Mouse (Mus musculus): ENCODE results near the gene Adamts16.

Adamts16 gene

GRCm38 (mm10) chr13:70841421-70841904 lies at the start of gene Adamts16:
Gene Adamts16, minus strand, starts transcription at chr13:70841811.
- DNase-seq (ENCODE audit: low spot score in 2 of 2), result peak; percentile 41 to 47

- no peak for DNase-seq (ENCODE audit: low spot score in 2 of 2)
Observed at GRCm38 (mm10) chr13:70887136-70887535, 45.5 kb upstream of the Adamts16 start.

- DNase-seq (ENCODE audit: low spot score in 2 of 2), result peak in 1 of 2 experiments; percentile 33
Observed at GRCm38 (mm10) chr13:70885006-70885405, 43.4 kb upstream of the Adamts16 start.

- DNase-seq (ENCODE audit: low spot score in 2 of 2), result peak; percentile 90 to 93
Observed at GRCm38 (mm10) chr13:70883891-70884890, 42.6 kb upstream of the Adamts16 start.

- peak in 1 of 2 experiments; percentile 9 for DNase-seq (ENCODE audit: low spot score in 2 of 2)
Observed at GRCm38 (mm10) chr13:70879971-70880370, 38.4 kb upstream of the Adamts16 start.

- no peak for DNase-seq (ENCODE audit: low spot score in 2 of 2)
Observed at GRCm38 (mm10) chr13:70877550-70877913, 35.9 kb upstream of the Adamts16 start.

DNA sequence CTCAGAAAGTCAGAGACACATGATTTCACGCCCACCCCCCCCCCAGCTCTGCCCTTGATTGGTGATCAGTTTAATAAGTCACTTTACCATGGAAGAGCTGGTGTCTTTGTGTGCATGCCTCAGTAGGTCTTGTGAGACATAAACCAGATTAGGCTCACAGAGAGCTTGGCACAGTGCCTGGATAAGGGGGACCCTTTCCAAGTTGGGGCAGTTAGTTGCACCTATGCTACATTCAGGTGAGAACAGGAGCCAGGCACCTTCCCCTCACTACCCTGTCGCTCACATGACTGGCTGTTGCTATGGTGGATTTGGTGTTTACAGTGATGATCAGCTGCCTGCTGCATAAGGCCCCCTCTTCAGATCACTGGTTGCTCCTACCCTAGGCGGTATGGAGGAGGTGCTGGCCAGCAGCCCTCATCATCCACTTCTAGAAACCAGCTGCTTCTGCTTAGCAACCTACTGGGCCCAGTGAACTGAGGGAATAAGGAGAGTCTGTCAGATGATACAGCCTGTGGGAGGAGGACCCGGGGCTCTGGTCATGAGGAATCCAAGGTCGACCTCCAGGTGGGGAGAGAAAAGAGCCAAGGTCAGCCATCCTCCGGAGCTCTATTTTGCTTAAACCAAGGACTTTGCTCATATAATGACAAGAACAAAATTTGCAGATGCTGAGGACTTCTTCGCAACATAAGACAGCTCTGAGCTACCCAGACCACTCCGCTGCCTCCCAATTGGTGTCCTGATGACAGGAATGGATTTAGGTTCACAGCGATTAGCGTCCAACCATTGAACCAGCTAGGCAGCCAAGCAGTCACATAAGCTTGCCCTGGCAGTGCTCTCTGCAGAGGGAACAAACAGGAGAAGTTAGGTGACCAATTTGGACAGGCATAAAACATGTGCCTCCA lies 35.3 kb upstream of the Adamts16 start:
- peak in 1 of 2 experiments; percentile 31 for DNase-seq (ENCODE audit: low spot score in 2 of 2)

GRCm38 (mm10) chr13:70875411-70875949 lies 33.9 kb upstream of the Adamts16 start:
- DNase-seq (ENCODE audit: low spot score in 2 of 2), result peak in 1 of 2 experiments; percentile 34

GRCm38 (mm10) chr13:70874741-70875140 lies 33.1 kb upstream of the Adamts16 start:
- DNase-seq (ENCODE audit: low spot score in 2 of 2), result peak in 1 of 2 experiments; percentile 6

- peak in 1 of 2 experiments; percentile 15 for DNase-seq (ENCODE audit: low spot score in 2 of 2)
Observed at GRCm38 (mm10) chr13:70873851-70874250, 32.2 kb upstream of the Adamts16 start.

DNA sequence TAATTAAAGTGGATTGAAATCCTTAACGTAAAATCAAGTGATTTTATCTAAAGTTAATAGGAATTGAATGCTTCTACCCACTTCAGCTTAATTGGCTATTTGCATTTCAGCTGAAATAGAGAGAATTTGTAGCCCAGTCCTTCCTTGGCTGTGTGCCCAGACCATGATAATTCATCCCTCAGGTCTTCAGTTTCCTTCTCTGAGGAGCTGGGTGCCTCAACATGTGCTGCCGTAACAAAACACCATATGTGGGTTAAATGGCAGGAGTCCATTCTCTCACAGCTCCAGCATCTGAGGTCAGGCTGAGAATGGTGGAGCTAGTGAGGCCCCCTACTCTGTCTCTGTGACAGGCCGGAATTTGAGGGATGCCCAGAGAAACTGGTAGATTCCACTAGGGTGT lies 29.4 kb upstream of the Adamts16 start:
- DNase-seq (ENCODE audit: low spot score in 2 of 2), result peak; percentile 52 to 56

- DNase-seq (ENCODE audit: low spot score in 2 of 2), result peak in 1 of 2 experiments; percentile 7
Observed at GRCm38 (mm10) chr13:70866971-70867625, 25.5 kb upstream of the Adamts16 start.

- peak; percentile 43 to 60 for DNase-seq (ENCODE audit: low spot score in 2 of 2)
Observed at GRCm38 (mm10) chr13:70865867-70866266, 24.3 kb upstream of the Adamts16 start.

GRCm38 (mm10) chr13:70862162-70862908 lies 20.7 kb upstream of the Adamts16 start:
- peak; percentile 39 to 56 for DNase-seq (ENCODE audit: low spot score in 2 of 2)

GRCm38 (mm10) chr13:70853601-70854000 lies 12.0 kb upstream of the Adamts16 start:
- DNase-seq (ENCODE audit: low spot score in 2 of 2), result no peak

DNA sequence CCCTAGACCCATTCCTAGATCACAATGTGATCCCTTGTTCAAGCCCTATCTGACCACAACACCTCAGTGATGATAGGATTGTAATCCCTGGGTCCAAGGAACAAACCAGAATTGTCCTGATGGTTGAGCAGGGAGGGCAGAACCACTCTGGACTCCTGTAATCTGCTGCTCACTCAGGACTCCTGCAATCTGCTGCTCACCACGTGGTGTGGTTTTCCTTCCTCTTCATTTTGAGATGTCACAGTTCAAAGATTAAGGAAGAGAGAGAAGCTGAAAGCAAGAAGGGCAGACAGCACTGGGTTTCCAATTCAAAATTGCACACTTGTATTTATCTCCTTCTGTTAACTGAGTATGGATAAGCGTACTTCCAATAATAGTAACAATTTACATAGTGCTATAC lies 5.3 kb upstream of the Adamts16 start:
- DNase-seq (ENCODE audit: low spot score in 2 of 2), result no peak

DNA sequence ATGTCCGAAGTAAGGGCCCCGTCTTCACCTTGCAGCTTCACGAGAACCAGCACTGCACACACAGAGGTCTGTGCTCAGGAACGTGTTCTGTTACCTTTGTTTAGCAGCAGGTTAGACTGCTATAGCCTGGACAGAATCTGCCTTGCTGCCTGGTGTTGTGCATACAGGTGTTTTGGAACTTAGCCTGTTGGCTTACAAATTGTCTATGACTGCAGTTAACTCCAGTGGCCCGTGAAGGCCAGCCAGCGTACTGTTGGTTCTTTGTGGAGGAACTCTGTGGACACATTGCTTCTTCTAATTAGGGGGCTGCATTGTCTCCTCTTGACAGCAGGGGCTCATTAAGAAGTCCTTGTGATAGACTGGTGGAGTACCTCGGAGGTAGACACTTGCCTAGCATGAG lies 3.9 kb upstream of the Adamts16 start:
- DNase-seq (ENCODE audit: low spot score in 2 of 2), result no peak

GRCm38 (mm10) chr13:70842126-70842525 lies 515 bp upstream of the Adamts16 start:
- no peak for DNase-seq (ENCODE audit: low spot score in 2 of 2)

DNA sequence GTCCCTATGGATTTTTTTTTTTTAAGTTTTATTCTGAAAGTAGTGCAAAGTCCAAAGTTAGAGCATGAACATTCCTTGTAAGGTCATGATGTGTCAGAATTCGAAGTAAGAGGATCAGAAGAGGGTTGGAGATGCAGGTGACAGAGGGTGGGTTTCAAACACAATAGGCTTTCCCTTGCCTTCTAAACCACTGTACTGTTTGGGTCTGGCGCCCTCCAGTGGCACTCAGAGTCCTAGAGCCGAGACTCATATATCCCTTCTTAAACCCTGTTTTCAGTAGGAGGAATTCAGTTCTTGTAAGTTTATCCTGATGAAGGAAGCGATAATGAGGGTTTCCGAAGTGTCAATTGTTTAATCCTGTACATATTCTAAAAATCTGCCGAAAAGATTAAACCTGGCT lies 1.4 kb downstream of the Adamts16 start:
- peak; percentile 85 to 91 for DNase-seq (ENCODE audit: low spot score in 2 of 2)

GRCm38 (mm10) chr13:70837571-70837970 lies 4.0 kb downstream of the Adamts16 start:
- no peak for DNase-seq (ENCODE audit: low spot score in 2 of 2)

Measured in right cerebral cortex, postnatal 10 days (tissue).